Mouse (Mus musculus): ENCODE data around the gene Cyb5r2. TPM values are rescaled to one million over a fixed set of nuclear protein-coding genes. Genes with fewer than 3 reads are reported as not detected.

The Cyb5r2 gene
- polyA plus RNA-seq, 1 experiment from 2014 or later: 0.31 TPM

GRCm38 (mm10) chr7:107756748-107757147, 1.1 kb downstream of the Cyb5r2 start:
- Histone ChIP-seq H3K4me2 (ENCODE audit: low read length) (no peak overlapping the region), H3K27ac (ENCODE audit: low read depth) (no peak overlapping the region), H3K36me3 (ENCODE audit: control insufficient read depth, insufficient read depth, low read length) (no peaks in the 10 kb centered on the region), H3K9ac (ENCODE audit: low read length) (no peak overlapping the region), H3K4me1 (replicated peaks; ENCODE audit: control insufficient read depth, insufficient read depth, low read length) (0 out of 2 replicates have a peak, but pooled peaks cover 3% of the 10 kb centered on the region), H3K9me3 (ENCODE audit: control insufficient read depth, low read length) (no peaks in the 10 kb centered on the region), H3K27me3 (replicated peaks; ENCODE audit: control insufficient read depth, insufficient read depth, low read length) (no peaks in the 10 kb centered on the region), H3K4me3 (ENCODE audit: low read depth, low read length) (no peak overlapping the region)
- DNase-seq (ENCODE audit: low spot score): no peak
- no peak for ATAC-seq (replicated peaks; ENCODE audit: low FRiP score, low TSS enrichment, low read depth)
- WGBS: 94% methylated on average over 2 of the region's 2 CpGs

- DNase-seq (ENCODE audit: low spot score): no peak
- Histone ChIP-seq H3K4me3 (ENCODE audit: low read depth, low read length) (no peak overlapping the region), H3K27ac (ENCODE audit: low read depth) (no peak overlapping the region), H3K4me2 (ENCODE audit: low read length) (no peak overlapping the region), H3K4me1 (replicated peaks; ENCODE audit: control insufficient read depth, insufficient read depth, low read length) (0 out of 2 replicates have a peak, but pooled peaks cover 3% of the 10 kb centered on the region), H3K9ac (ENCODE audit: low read length) (no peak overlapping the region), H3K27me3 (replicated peaks; ENCODE audit: control insufficient read depth, insufficient read depth, low read length) (no peaks in the 10 kb centered on the region), H3K36me3 (ENCODE audit: control insufficient read depth, insufficient read depth, low read length) (no peaks in the 10 kb centered on the region), H3K9me3 (ENCODE audit: control insufficient read depth, low read length) (no peaks in the 10 kb centered on the region)
- ATAC-seq (replicated peaks; ENCODE audit: low FRiP score, low TSS enrichment, low read depth): no peak
- WGBS: 61% methylated on average over 3 of the region's 3 CpGs
Observed at GRCm38 (mm10) chr7:107755905-107756304, 1.9 kb downstream of the Cyb5r2 start.

- no peak for DNase-seq (ENCODE audit: low spot score)
- no peak overlapping the region for H3K4me2 ChIP-seq (ENCODE audit: low read length)
- H3K4me3 ChIP-seq (ENCODE audit: low read depth, low read length): no peak overlapping the region
- H3K4me1 ChIP-seq (replicated peaks; ENCODE audit: control insufficient read depth, insufficient read depth, low read length): no peaks in the 10 kb centered on the region
- no peaks in the 10 kb centered on the region for H3K9me3 ChIP-seq (ENCODE audit: control insufficient read depth, low read length)
- H3K9ac ChIP-seq (ENCODE audit: low read length): no peak overlapping the region
- H3K36me3 ChIP-seq (ENCODE audit: control insufficient read depth, insufficient read depth, low read length): no peaks in the 10 kb centered on the region
- H3K27me3 ChIP-seq (replicated peaks; ENCODE audit: control insufficient read depth, insufficient read depth, low read length): no peaks in the 10 kb centered on the region
- no peak overlapping the region for H3K27ac ChIP-seq (ENCODE audit: low read depth)
- ATAC-seq (replicated peaks; ENCODE audit: low FRiP score, low TSS enrichment, low read depth): no peak
- 79% methylated on average over 10 of the region's 10 CpGs for WGBS
Observed at GRCm38 (mm10) chr7:107752031-107752520, 5.8 kb downstream of the Cyb5r2 start.

- WGBS: 66% methylated on average over 4 of the region's 4 CpGs
Observed at GRCm38 (mm10) chr7:107749721-107750120, 8.1 kb downstream of the Cyb5r2 start.

GRCm38 (mm10) chr7:107749270-107749669, 8.6 kb downstream of the Cyb5r2 start:
- WGBS: 9% methylated on average over 3 of the region's 3 CpGs
- Histone ChIP-seq H3K4me2 (ENCODE audit: low read length) (no peak overlapping the region), H3K4me1 (replicated peaks; ENCODE audit: control insufficient read depth, insufficient read depth, low read length) (no peaks in the 10 kb centered on the region), H3K27ac (ENCODE audit: low read depth) (no peak overlapping the region), H3K36me3 (ENCODE audit: control insufficient read depth, insufficient read depth, low read length) (peaks cover 16% of the 10 kb centered on the region), H3K9ac (ENCODE audit: low read length) (no peak overlapping the region), H3K27me3 (replicated peaks; ENCODE audit: control insufficient read depth, insufficient read depth, low read length) (no peaks in the 10 kb centered on the region), H3K4me3 (ENCODE audit: low read depth, low read length) (no peak overlapping the region), H3K9me3 (ENCODE audit: control insufficient read depth, low read length) (no peaks in the 10 kb centered on the region)
- 0 out of 2 replicates have a peak, but pooled peaks have one; percentile 35 for ATAC-seq (replicated peaks; ENCODE audit: low FRiP score, low TSS enrichment, low read depth)
- DNase-seq (ENCODE audit: low spot score): peak; percentile 79

More at GRCm38 (mm10) chr7:107749721-107750120, 8.1 kb downstream of the Cyb5r2 start:
- no peaks in the 10 kb centered on the region for H3K9me3 ChIP-seq (ENCODE audit: control insufficient read depth, low read length)
- H3K27ac ChIP-seq (ENCODE audit: low read depth): no peak overlapping the region
- peaks cover 12% of the 10 kb centered on the region for H3K36me3 ChIP-seq (ENCODE audit: control insufficient read depth, insufficient read depth, low read length)
- no peaks in the 10 kb centered on the region for H3K27me3 ChIP-seq (replicated peaks; ENCODE audit: control insufficient read depth, insufficient read depth, low read length)
- H3K4me1 ChIP-seq (replicated peaks; ENCODE audit: control insufficient read depth, insufficient read depth, low read length): no peaks in the 10 kb centered on the region
- H3K4me2 ChIP-seq (ENCODE audit: low read length): no peak overlapping the region
- H3K9ac ChIP-seq (ENCODE audit: low read length): no peak overlapping the region
- no peak overlapping the region for H3K4me3 ChIP-seq (ENCODE audit: low read depth, low read length)
- DNase-seq (ENCODE audit: low spot score) (no peak), ATAC-seq (replicated peaks; ENCODE audit: low FRiP score, low TSS enrichment, low read depth) (no peak)

GRCm38 (mm10) chr7:107747954-107748353, 9.9 kb downstream of the Cyb5r2 start:
- no peak overlapping the region for H3K27ac ChIP-seq (ENCODE audit: low read depth)
- ATAC-seq (replicated peaks; ENCODE audit: low FRiP score, low TSS enrichment, low read depth) (peak; percentile 50), DNase-seq (ENCODE audit: low spot score) (peak; percentile 83)
- no peaks in the 10 kb centered on the region for H3K27me3 ChIP-seq (replicated peaks; ENCODE audit: control insufficient read depth, insufficient read depth, low read length)
- no peak overlapping the region for H3K4me2 ChIP-seq (ENCODE audit: low read length)
- no peak overlapping the region for H3K4me3 ChIP-seq (ENCODE audit: low read depth, low read length)
- H3K9ac ChIP-seq (ENCODE audit: low read length): no peak overlapping the region
- no peaks in the 10 kb centered on the region for H3K4me1 ChIP-seq (replicated peaks; ENCODE audit: control insufficient read depth, insufficient read depth, low read length)
- no peaks in the 10 kb centered on the region for H3K9me3 ChIP-seq (ENCODE audit: control insufficient read depth, low read length)
- H3K36me3 ChIP-seq (ENCODE audit: control insufficient read depth, insufficient read depth, low read length): peaks cover 29% of the 10 kb centered on the region
- 18% methylated on average over 2 of the region's 2 CpGs for WGBS

- Histone ChIP-seq H3K9ac (ENCODE audit: low read length) (no peak overlapping the region), H3K36me3 (ENCODE audit: control insufficient read depth, insufficient read depth, low read length) (peaks cover 31% of the 10 kb centered on the region), H3K9me3 (ENCODE audit: control insufficient read depth, low read length) (no peaks in the 10 kb centered on the region), H3K4me1 (replicated peaks; ENCODE audit: control insufficient read depth, insufficient read depth, low read length) (no peaks in the 10 kb centered on the region), H3K27me3 (replicated peaks; ENCODE audit: control insufficient read depth, insufficient read depth, low read length) (no peaks in the 10 kb centered on the region), H3K4me3 (ENCODE audit: low read depth, low read length) (no peak overlapping the region), H3K27ac (ENCODE audit: low read depth) (no peak overlapping the region), H3K4me2 (ENCODE audit: low read length) (no peak overlapping the region)
- DNase-seq (ENCODE audit: low spot score) (no peak), ATAC-seq (replicated peaks; ENCODE audit: low FRiP score, low TSS enrichment, low read depth) (no peak)
- 90% methylated on average over 9 of the region's 9 CpGs for WGBS
Observed at GRCm38 (mm10) chr7:107747476-107747875, 10.4 kb downstream of the Cyb5r2 start.

- Histone ChIP-seq H3K4me3 (ENCODE audit: low read depth, low read length) (no peak overlapping the region), H3K4me1 (replicated peaks; ENCODE audit: control insufficient read depth, insufficient read depth, low read length) (no peaks in the 10 kb centered on the region), H3K9ac (ENCODE audit: low read length) (no peak overlapping the region), H3K4me2 (ENCODE audit: low read length) (no peak overlapping the region), H3K27ac (ENCODE audit: low read depth) (no peak overlapping the region), H3K9me3 (ENCODE audit: control insufficient read depth, low read length) (no peaks in the 10 kb centered on the region), H3K27me3 (replicated peaks; ENCODE audit: control insufficient read depth, insufficient read depth, low read length) (no peaks in the 10 kb centered on the region), H3K36me3 (ENCODE audit: control insufficient read depth, insufficient read depth, low read length) (peaks cover 36% of the 10 kb centered on the region)
- ATAC-seq (replicated peaks; ENCODE audit: low FRiP score, low TSS enrichment, low read depth): no peak
- DNase-seq (ENCODE audit: low spot score): no peak
- 90% methylated on average over 8 of the region's 8 CpGs for WGBS
Observed at GRCm38 (mm10) chr7:107746036-107746435, 11.8 kb downstream of the Cyb5r2 start.

- Histone ChIP-seq H3K4me1 (replicated peaks; ENCODE audit: control insufficient read depth, insufficient read depth, low read length) (no peaks in the 10 kb centered on the region), H3K9ac (ENCODE audit: low read length) (no peak overlapping the region), H3K36me3 (ENCODE audit: control insufficient read depth, insufficient read depth, low read length) (peaks cover 39% of the 10 kb centered on the region), H3K4me2 (ENCODE audit: low read length) (no peak overlapping the region), H3K9me3 (ENCODE audit: control insufficient read depth, low read length) (no peaks in the 10 kb centered on the region), H3K27ac (ENCODE audit: low read depth) (no peak overlapping the region), H3K27me3 (replicated peaks; ENCODE audit: control insufficient read depth, insufficient read depth, low read length) (no peaks in the 10 kb centered on the region), H3K4me3 (ENCODE audit: low read depth, low read length) (no peak overlapping the region)
- DNase-seq (ENCODE audit: low spot score): no peak
- WGBS: 66% methylated on average over 2 of the region's 2 CpGs
- ATAC-seq (replicated peaks; ENCODE audit: low FRiP score, low TSS enrichment, low read depth): no peak
Observed at GRCm38 (mm10) chr7:107745111-107745510, 12.7 kb downstream of the Cyb5r2 start.

Data from intestine, embryonic 14.5 days (tissue).